Mouse (Mus musculus): ENCODE results near the gene Arhgef12. TPM values are rescaled to one million over a fixed set of nuclear protein-coding genes. Genes with fewer than 3 reads are reported as not detected.

Arhgef12 gene
- total RNA-seq, 1 experiment from 2014 or later = 6.4 TPM

GRCm38 (mm10) chr9:42948381-42948780 lies 158.7 kb downstream of the Arhgef12 start:
- ATAC-seq (ENCODE audit: extremely low read depth, insufficient number of reproducible peaks, low FRiP score, poor library complexity, severe bottlenecking) = no peak

- no peak for ATAC-seq (ENCODE audit: extremely low read depth, insufficient number of reproducible peaks, low FRiP score, poor library complexity, severe bottlenecking)
Observed at GRCm38 (mm10) chr9:42945174-42945573, 161.9 kb downstream of the Arhgef12 start.

GRCm38 (mm10) chr9:42944536-42945006 lies 162.5 kb downstream of the Arhgef12 start:
- ATAC-seq (ENCODE audit: extremely low read depth, insufficient number of reproducible peaks, low FRiP score, poor library complexity, severe bottlenecking) = peak; percentile 30; the same call in 1 of the 2 replicates

GRCm38 (mm10) chr9:42943781-42944535 lies 163.1 kb downstream of the Arhgef12 start, which contains the start of gene Grik4:
Gene Grik4, minus strand, starts transcription at chr9:42944493.
- ATAC-seq (ENCODE audit: extremely low read depth, insufficient number of reproducible peaks, low FRiP score, poor library complexity, severe bottlenecking) = no peak

- no peak for ATAC-seq (ENCODE audit: extremely low read depth, insufficient number of reproducible peaks, low FRiP score, poor library complexity, severe bottlenecking)
Observed at GRCm38 (mm10) chr9:42943057-42943529, 163.9 kb downstream of the Arhgef12 start.

- ATAC-seq (ENCODE audit: extremely low read depth, insufficient number of reproducible peaks, low FRiP score, poor library complexity, severe bottlenecking) = no peak
Observed at GRCm38 (mm10) chr9:42942148-42942547, 164.9 kb downstream of the Arhgef12 start.

- no peak for ATAC-seq (ENCODE audit: extremely low read depth, insufficient number of reproducible peaks, low FRiP score, poor library complexity, severe bottlenecking)
Observed at GRCm38 (mm10) chr9:42932146-42932545, 174.9 kb downstream of the Arhgef12 start.

GRCm38 (mm10) chr9:42927498-42927897 lies 179.5 kb downstream of the Arhgef12 start:
- no peak for ATAC-seq (ENCODE audit: extremely low read depth, insufficient number of reproducible peaks, low FRiP score, poor library complexity, severe bottlenecking)

GRCm38 (mm10) chr9:42926564-42926963 lies 180.5 kb downstream of the Arhgef12 start:
- no peak for ATAC-seq (ENCODE audit: extremely low read depth, insufficient number of reproducible peaks, low FRiP score, poor library complexity, severe bottlenecking)

- ATAC-seq (ENCODE audit: extremely low read depth, insufficient number of reproducible peaks, low FRiP score, poor library complexity, severe bottlenecking) = no peak
Observed at GRCm38 (mm10) chr9:42921830-42922229, 185.2 kb downstream of the Arhgef12 start.

GRCm38 (mm10) chr9:42920190-42920589 lies 186.8 kb downstream of the Arhgef12 start:
- no peak for ATAC-seq (ENCODE audit: extremely low read depth, insufficient number of reproducible peaks, low FRiP score, poor library complexity, severe bottlenecking)

- no peak for ATAC-seq (ENCODE audit: extremely low read depth, insufficient number of reproducible peaks, low FRiP score, poor library complexity, severe bottlenecking)
Observed at GRCm38 (mm10) chr9:42917911-42918310, 189.1 kb downstream of the Arhgef12 start.

Other genes starting within 250 kb of the Arhgef12 start
- not detected in 2 replicates for gene Grik4, start 162.7 kb downstream of the Arhgef12 start, total RNA-seq (2017)
- not detected in 2 replicates for gene Tmem136, start 9.3 kb upstream of the Arhgef12 start, total RNA-seq (2017)
- not detected in 2 replicates for gene Pou2f3, start 103.1 kb upstream of the Arhgef12 start, total RNA-seq (2017)
- gene Oaf, start 132.7 kb upstream of the Arhgef12 start, total RNA-seq (2017) = 0.25 TPM in 1 of 2 replicates, not detected in the other
- gene Trim29, start 203.6 kb upstream of the Arhgef12 start, total RNA-seq (2017) = 0.12 and 0.58 TPM in 2 replicates